Mouse (Mus musculus) right cerebral cortex, postnatal 25 days (tissue): ENCODE measurements at regions not wholly inside any gene's neighbourhood (a gene's known extent, or its start where the extent isn't known, plus 50 kb on each side); places are given as distances from the start of the nearest gene placed in this dataset.

ENCODE experiments used
- DNase-seq: peaks from one replicate; pipeline ENCODE4 v3.0.0; 2022

DNA sequence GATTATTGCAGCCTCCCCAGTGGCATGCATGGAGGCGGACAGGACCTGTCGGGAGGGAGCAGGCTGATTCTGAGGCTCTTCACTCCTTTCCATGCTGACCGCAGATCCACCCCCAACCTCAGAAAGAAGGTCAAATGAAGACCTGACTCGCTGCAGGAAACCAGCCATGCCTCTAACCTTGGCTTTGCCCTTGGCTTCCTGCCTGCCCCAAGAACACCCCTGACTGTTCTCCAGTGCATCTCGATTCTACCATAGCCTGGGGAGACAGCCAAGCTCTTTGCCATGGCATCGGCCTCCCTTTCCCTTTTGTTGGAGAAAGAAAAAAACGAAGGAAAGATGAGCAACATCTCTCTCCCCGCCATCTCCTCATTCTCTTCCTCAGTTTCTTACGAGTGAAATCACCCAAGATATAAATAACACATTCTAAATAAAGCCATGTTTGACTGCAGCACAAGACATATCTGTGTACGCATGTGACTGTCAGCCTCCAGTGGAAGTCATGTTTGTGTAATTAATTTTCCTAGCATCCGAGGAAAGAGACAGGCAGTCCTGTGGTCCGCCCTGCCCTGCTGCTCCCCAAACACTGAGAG, 102.4 kb upstream of the Sdk1 start:
- no peak for DNase-seq

DNA sequence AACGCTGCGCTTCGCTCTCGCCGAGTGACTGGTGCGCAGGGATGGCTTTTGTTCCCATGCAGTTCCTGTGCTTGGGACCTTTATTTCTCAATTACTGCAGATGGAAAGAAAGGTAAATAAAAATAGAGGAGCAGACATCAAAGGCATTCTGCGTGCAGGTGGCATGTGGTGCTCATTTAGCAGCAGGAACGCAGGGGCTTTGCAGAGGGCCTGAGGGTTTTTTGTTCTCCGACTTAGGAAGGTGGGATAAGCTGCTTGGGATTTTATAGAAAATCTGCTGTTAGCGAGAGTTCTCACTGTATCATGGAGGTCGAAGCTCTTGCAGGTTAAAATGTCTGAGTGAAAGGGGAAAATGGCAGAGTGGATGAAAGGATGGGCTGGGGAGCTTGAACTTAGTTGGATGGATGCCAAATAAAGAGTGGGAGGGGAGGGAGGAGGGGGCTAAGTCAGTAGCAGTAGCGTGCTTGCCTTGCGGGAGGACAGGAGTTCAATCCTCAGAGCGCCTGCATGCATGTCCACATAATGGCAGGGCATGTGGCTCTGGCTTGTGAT, 101.9 kb upstream of the Sdk1 start:
- peak; percentile 13 for DNase-seq

DNA sequence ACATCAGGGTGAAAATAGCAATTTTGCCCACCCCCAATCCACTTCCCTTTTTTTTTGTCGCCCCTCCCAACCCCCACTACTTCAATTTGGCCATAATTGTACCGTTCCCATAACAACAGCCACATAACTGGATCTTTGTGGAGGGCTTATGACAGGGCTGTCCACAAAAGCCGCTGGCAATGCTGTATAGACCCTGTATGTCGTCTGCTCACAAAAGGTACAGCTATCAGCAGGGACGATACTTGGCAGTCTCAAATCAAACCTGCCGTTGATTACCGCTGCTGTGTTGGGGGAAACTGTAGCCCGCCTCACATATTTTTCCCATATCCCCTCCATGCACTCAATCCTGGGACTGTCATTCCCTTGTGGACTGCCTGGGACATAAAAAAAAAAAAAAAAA, 80.9 kb upstream of the Sdk1 start:
- no peak for DNase-seq

DNA sequence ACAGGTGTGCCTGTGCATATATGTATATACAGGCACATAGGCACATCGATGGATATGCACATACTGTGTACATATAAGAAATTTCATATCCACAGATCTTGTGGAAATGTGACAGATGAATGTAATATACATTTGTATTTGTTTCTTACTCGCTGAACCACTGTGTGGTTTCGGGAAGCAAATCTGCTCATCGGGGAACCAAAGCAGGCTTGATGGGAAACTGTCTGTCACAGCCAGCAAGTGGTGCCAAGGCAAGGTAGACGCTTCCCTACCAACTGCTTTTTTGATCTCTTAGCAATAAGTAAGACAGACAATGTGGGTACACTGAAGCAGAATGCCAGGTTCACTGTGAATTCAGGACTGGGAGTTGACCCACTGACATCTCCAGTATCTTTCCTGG, 80.3 kb upstream of the Sdk1 start:
- no peak for DNase-seq

DNA sequence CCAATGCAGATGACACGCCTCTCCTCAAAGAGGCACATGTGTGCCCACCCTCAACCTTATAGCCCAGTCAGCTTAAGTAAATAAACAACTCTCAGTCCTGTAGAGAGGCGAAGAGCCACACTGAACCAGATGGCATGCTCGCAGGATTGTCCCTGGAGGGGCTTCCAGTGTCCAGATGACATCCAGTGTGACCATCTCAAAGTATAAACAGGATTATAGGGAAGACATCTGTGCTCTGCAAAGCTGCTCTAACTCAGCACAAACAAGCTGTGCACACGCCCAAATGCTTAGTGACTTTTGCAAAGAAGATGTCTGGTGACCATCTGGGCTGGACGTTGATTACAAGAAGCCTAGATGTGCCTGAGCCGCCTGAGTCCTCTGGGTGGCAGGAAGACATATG, 58.8 kb upstream of the Sdk1 start:
- no peak for DNase-seq

DNA sequence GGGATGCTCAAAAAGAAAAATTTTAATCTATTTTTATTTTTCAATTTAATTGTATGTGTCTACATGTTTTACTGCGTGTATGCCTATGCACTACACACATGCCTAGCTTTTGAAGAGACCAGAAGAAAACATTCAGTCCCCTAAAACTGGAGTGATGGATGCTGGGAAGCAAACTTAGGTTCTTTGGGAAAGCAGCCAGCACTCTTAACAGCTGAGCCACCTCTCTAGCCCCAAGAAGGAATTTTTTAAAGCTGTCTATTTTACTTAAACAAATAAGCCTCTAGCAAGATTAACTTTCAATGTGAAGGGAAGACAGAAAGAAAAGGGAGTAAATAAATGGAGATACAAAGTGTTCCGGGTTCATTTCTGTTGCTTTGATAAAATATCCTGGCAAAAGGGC, 52.3 kb upstream of the Sdk1 start:
- no peak for DNase-seq
